Mouse (Mus musculus) lung, embryonic 16.5 days (tissue): ENCODE data around the gene Selenoo. TPM values are rescaled to one million over a fixed set of nuclear protein-coding genes. Genes with fewer than 3 reads are reported as not detected.

ENCODE experiments used
- ATAC-seq: fragments of 200-750 bp; cut with Nextera tagmentation; 2 replicates; pipeline ENCODE4 v1.8.0; 2017; ENCODE audit warnings: low read depth, mild to moderate bottlenecking, moderate library complexity
- H3K27ac ChIP-seq: fragments of 300-500 bp; sonication (generic); 2 replicates; pipeline ENCODE4 v1.5.1; 2014; ENCODE audit warnings: mild to moderate bottlenecking, control low read depth, low read length
- H3K27me3 ChIP-seq: fragments of 300-500 bp; sonication (generic); 2 replicates; pipeline ENCODE4 v1.6.1; 2014; ENCODE audit warnings: low read depth, low read length, mixed read lengths; ENCODE audit not compliant: control insufficient read depth, insufficient read depth
- H3K36me3 ChIP-seq: fragments of 300-500 bp; sonication (generic); 2 replicates; pipeline ENCODE4 v1.6.1; 2014; ENCODE audit warnings: low read length; ENCODE audit not compliant: control insufficient read depth, insufficient read depth
- H3K4me1 ChIP-seq: fragments of 300-500 bp; sonication (generic); replicated peaks from 2 replicates; pipeline ENCODE4 v1.6.1; 2014; ENCODE audit warnings: low read length, mixed read lengths; ENCODE audit not compliant: control insufficient read depth, insufficient read depth
- H3K4me2 ChIP-seq: fragments of 300-500 bp; sonication (generic); 2 replicates; pipeline ENCODE4 v1.6.1; 2014; ENCODE audit warnings: low read depth, low read length, control low read depth
- H3K4me3 ChIP-seq: fragments of 300-500 bp; sonication (generic); 2 replicates; pipeline ENCODE4 v1.5.1; 2014; ENCODE audit warnings: mild to moderate bottlenecking, low read length, control low read depth
- H3K9ac ChIP-seq: fragments of 300-500 bp; sonication (generic); 2 replicates; pipeline ENCODE4 v1.6.1; 2014; ENCODE audit warnings: low read length, control low read depth
- H3K9me3 ChIP-seq: fragments of 300-500 bp; sonication (generic); 2 replicates; pipeline ENCODE4 v1.6.1; 2016; ENCODE audit warnings: low read length; ENCODE audit not compliant: control insufficient read depth
- WGBS: fragments of 180-500 bp; shearing (Covaris S2); extraction: QIAGEN DNeasy Blood & Tissue Kit; methylation state at CpG from one replicate; pipeline ENCODE4 v1.1.7; 2014; 5-methylcytosine and 5-hydroxymethylcytosine counted together
- polyA plus RNA-seq: library from polyadenylated mRNA; unstranded; fragments of >200 nt; fragmentation: Nextera tagmentation; extraction: Ambion mirVana; gene quantifications from 2 replicates; pipeline ENCODE4 v1.2.1, GENCODE M21; 2015

The Selenoo gene
- polyA plus RNA-seq, 1 experiment from 2014 or later = 16.4 TPM

- Histone ChIP-seq H3K4me1 (peaks cover 15% of the 10 kb centered on the region), H3K36me3 (no peaks in the 10 kb centered on the region), H3K9me3 (no peaks in the 10 kb centered on the region), H3K27me3 (peaks cover 37% of the 10 kb centered on the region), H3K9ac (peak within 1 kb of the TSS; percentile 71), H3K4me2 (peak within 1 kb of the TSS; percentile 91), H3K27ac (peak within 1 kb of the TSS; percentile 37), H3K4me3 (peak within 1 kb of the TSS; percentile 60)
- WGBS = under 1% methylated on average over 21 of the region's 21 CpGs
- ATAC-seq = peak; percentile 73
These were observed 51.9 kb downstream of the Selenoo start, which contains the start of gene Mapk12 for GRCm38 (mm10) chr15:89140659-89141252. Gene Mapk12, minus strand, starts transcription at chr15:89140703.

- Histone ChIP-seq H3K9me3 (no peaks in the 10 kb centered on the region), H3K4me1 (peaks cover 17% of the 10 kb centered on the region), H3K4me2 (peak overlapping the region; percentile 91; the same call in 1 of the 2 replicates), H3K27me3 (peaks cover 42% of the 10 kb centered on the region), H3K9ac (no peak overlapping the region), H3K36me3 (no peaks in the 10 kb centered on the region), H3K4me3 (no peak overlapping the region), H3K27ac (no peak overlapping the region)
- ATAC-seq = no peak
- 14% methylated on average over 5 of the region's 5 CpGs for WGBS
These were observed 52.6 kb downstream of the Selenoo start for GRCm38 (mm10) chr15:89141443-89141842.

- Histone ChIP-seq H3K27me3 (peaks cover 44% of the 10 kb centered on the region), H3K4me2 (0 out of 2 replicates have a peak overlapping the region, but pooled peaks have one; percentile 6), H3K4me1 (peaks cover 22% of the 10 kb centered on the region), H3K27ac (no peak overlapping the region), H3K9ac (no peak overlapping the region), H3K4me3 (no peak overlapping the region), H3K36me3 (no peaks in the 10 kb centered on the region), H3K9me3 (no peaks in the 10 kb centered on the region)
- WGBS = 38% methylated on average over 4 of the region's 4 CpGs
- no peak for ATAC-seq
These were observed 53.0 kb downstream of the Selenoo start for GRCm38 (mm10) chr15:89141905-89142304.

- H3K27me3 ChIP-seq = peaks cover 55% of the 10 kb centered on the region
- H3K9ac ChIP-seq = no peak overlapping the region
- H3K4me1 ChIP-seq = peaks cover 32% of the 10 kb centered on the region
- no peak overlapping the region for H3K4me2 ChIP-seq
- 49% methylated on average over 2 of the region's 2 CpGs for WGBS
- no peaks in the 10 kb centered on the region for H3K9me3 ChIP-seq
- H3K27ac ChIP-seq = no peak overlapping the region
- no peak for ATAC-seq
- H3K36me3 ChIP-seq = no peaks in the 10 kb centered on the region
- H3K4me3 ChIP-seq = no peak overlapping the region
These were observed 54.2 kb downstream of the Selenoo start for GRCm38 (mm10) chr15:89143134-89143533.

GRCm38 (mm10) chr15:89144965-89145364 is 56.1 kb downstream of the Selenoo start:
- whole genome bisulfite sequencing = 79% methylated on average over 11 of the region's 11 CpGs
- Histone ChIP-seq H3K9me3 (no peaks in the 10 kb centered on the region), H3K4me1 (peaks cover 33% of the 10 kb centered on the region), H3K27ac (no peak overlapping the region), H3K36me3 (no peaks in the 10 kb centered on the region), H3K4me2 (no peak overlapping the region), H3K4me3 (no peak overlapping the region), H3K9ac (no peak overlapping the region), H3K27me3 (peaks cover 60% of the 10 kb centered on the region)
- no peak for ATAC-seq

- H3K4me2 ChIP-seq = peak overlapping the region; percentile 49
- H3K36me3 ChIP-seq = no peaks in the 10 kb centered on the region
- peaks cover 51% of the 10 kb centered on the region for H3K27me3 ChIP-seq
- H3K4me3 ChIP-seq = no peak overlapping the region
- peaks cover 32% of the 10 kb centered on the region for H3K4me1 ChIP-seq
- no peak for ATAC-seq
- H3K27ac ChIP-seq = no peak overlapping the region
- no peaks in the 10 kb centered on the region for H3K9me3 ChIP-seq
- H3K9ac ChIP-seq = no peak overlapping the region
- WGBS = 66% methylated on average over 24 of the region's 24 CpGs
These were observed 57.0 kb downstream of the Selenoo start for GRCm38 (mm10) chr15:89145813-89146350.

GRCm38 (mm10) chr15:89146537-89146936 is 57.7 kb downstream of the Selenoo start:
- Histone ChIP-seq H3K27ac (no peak overlapping the region), H3K4me3 (peak overlapping the region; percentile 19), H3K36me3 (no peaks in the 10 kb centered on the region), H3K4me1 (peaks cover 27% of the 10 kb centered on the region), H3K27me3 (peaks cover 44% of the 10 kb centered on the region), H3K9me3 (no peaks in the 10 kb centered on the region), H3K4me2 (peak overlapping the region; percentile 49), H3K9ac (no peak overlapping the region)
- ATAC-seq = no peak; the same call in 1 of the 2 replicates
- 2% methylated on average over 27 of the region's 27 CpGs for WGBS

- H3K9ac ChIP-seq = no peak overlapping the region; the same call in 1 of the 2 replicates
- no peaks in the 10 kb centered on the region for H3K36me3 ChIP-seq
- H3K4me1 ChIP-seq = peaks cover 27% of the 10 kb centered on the region
- no peaks in the 10 kb centered on the region for H3K9me3 ChIP-seq
- no peak for ATAC-seq
- H3K4me2 ChIP-seq = peak overlapping the region; percentile 49
- no peak overlapping the region for H3K27ac ChIP-seq
- peaks cover 40% of the 10 kb centered on the region for H3K27me3 ChIP-seq
- peak overlapping the region; percentile 19 for H3K4me3 ChIP-seq
- 7% methylated on average over 16 of the region's 16 CpGs for WGBS
These were observed 58.1 kb downstream of the Selenoo start for GRCm38 (mm10) chr15:89147024-89147423.

- no peaks in the 10 kb centered on the region for H3K36me3 ChIP-seq
- H3K4me2 ChIP-seq = peak overlapping the region; percentile 49
- H3K4me3 ChIP-seq = no peak overlapping the region
- WGBS = 13% methylated on average over 10 of the region's 10 CpGs
- no peak overlapping the region; the same call in 1 of the 2 replicates for H3K9ac ChIP-seq
- H3K27me3 ChIP-seq = peaks cover 40% of the 10 kb centered on the region
- ATAC-seq = no peak
- H3K4me1 ChIP-seq = peaks cover 27% of the 10 kb centered on the region
- no peak overlapping the region for H3K27ac ChIP-seq
- no peaks in the 10 kb centered on the region for H3K9me3 ChIP-seq
These were observed 58.6 kb downstream of the Selenoo start for GRCm38 (mm10) chr15:89147456-89147855.
